ENCODE assay signal across 11 mouse cellular contexts in the genomic region with DNA sequence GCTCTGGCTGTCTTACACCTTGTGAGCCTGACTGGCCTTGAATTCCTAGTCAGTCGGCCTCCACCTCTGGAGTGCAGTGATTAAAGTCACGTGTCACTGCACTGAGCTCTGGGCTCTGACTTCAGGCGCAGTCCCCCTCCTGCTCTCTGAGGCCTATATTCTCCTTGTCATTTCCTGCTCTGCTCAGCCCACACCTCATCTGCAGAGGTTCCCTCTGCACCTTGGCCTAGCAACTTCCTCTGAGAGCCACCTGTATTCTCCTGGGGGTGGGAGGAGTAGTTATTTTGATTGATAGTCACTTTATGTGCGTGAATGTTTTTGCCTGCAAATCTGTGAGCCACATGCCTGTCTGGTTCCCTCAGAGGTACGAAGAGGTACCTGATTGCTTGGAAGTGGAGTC. TPM values are rescaled to one million over a fixed set of nuclear protein-coding genes. Genes with fewer than 3 reads are reported as not detected.
A peak's percentile ranks its signal among the peaks of the same experiment; 100 is the strongest.
DNase-seq lines count a peak whose midpoint lies in the region; ATAC-seq and TF ChIP-seq lines count a peak whose summit lies in the region.
"Had no signal": no experiment of that assay in that cellular context is flagged by ENCODE, and none has a peak within 500 bp of the region (broad histone marks: within the 10 kb centered on the region; RNA-seq: fewer than 3 reads in every experiment).

No protein-coding gene starts in this region.

- H3K27me3 ChIP-seq in heart, embryonic 12.5 days (replicated peaks), result peaks cover 37% of the 10 kb centered on the region
- H3K27me3 ChIP-seq in heart, adult 2 months (ENCODE audit: control insufficient read depth, insufficient read depth, low read length), result no peaks in the 10 kb centered on the region
- no peaks in the 10 kb centered on the region for H3K27me3 ChIP-seq in thymus, adult 2 months (ENCODE audit: control insufficient read depth, insufficient read depth, low read length)
- H3K27me3 ChIP-seq in intestine, postnatal 0 days (replicated peaks; ENCODE audit: control insufficient read depth, insufficient read depth, low read length), result no peaks in the 10 kb centered on the region
- peaks cover 72% of the 10 kb centered on the region for H3K27me3 ChIP-seq in midbrain, embryonic 10.5 days (ENCODE audit: low read depth, poor library complexity, severe bottlenecking)

- no peak for TF ChIP-seq POLR2A in heart, adult 2 months (IDR thresholded peaks at IDR 0.05; ENCODE audit: insufficient read depth, low read depth, low read length)
- no peak for TF ChIP-seq POLR2A in thymus, adult 2 months (IDR thresholded peaks at IDR 0.05; ENCODE audit: control insufficient read depth, extremely low read depth, insufficient read depth, low read length, poor library complexity)

- no peak overlapping the region for H3K4me3 ChIP-seq in heart, embryonic 12.5 days
- H3K4me3 ChIP-seq in heart, adult 2 months, result no peak overlapping the region
- H3K4me3 ChIP-seq in thymus, adult 2 months (ENCODE audit: control insufficient read depth, insufficient read depth, low read length), result no peak overlapping the region
- no peak overlapping the region for H3K4me3 ChIP-seq in intestine, postnatal 0 days (ENCODE audit: low read depth, low read length)
- H3K4me3 ChIP-seq in midbrain, embryonic 10.5 days, result no peak overlapping the region
- H3K4me3 ChIP-seq: forebrain, embryonic 12.5 days; myocyte had no signal

- no peaks in the 10 kb centered on the region for H3K9me3 ChIP-seq in heart, embryonic 12.5 days (replicated peaks)
- no peaks in the 10 kb centered on the region for H3K9me3 ChIP-seq in intestine, postnatal 0 days (ENCODE audit: control insufficient read depth)
- no peaks in the 10 kb centered on the region for H3K9me3 ChIP-seq in midbrain, embryonic 10.5 days (replicated peaks)
- H3K9me3 ChIP-seq: forebrain, embryonic 12.5 days had no signal

- H3K36me3 ChIP-seq in heart, embryonic 12.5 days, result no peaks in the 10 kb centered on the region
- H3K36me3 ChIP-seq in heart, adult 2 months (ENCODE audit: control insufficient read depth, insufficient read depth, low read length), result no peaks in the 10 kb centered on the region
- H3K36me3 ChIP-seq in thymus, adult 2 months (ENCODE audit: control insufficient read depth, insufficient read depth, low read length), result no peaks in the 10 kb centered on the region
- no peaks in the 10 kb centered on the region; the same call in 1 of the 2 replicates for H3K36me3 ChIP-seq in intestine, postnatal 0 days (ENCODE audit: control insufficient read depth, insufficient read depth)
- no peaks in the 10 kb centered on the region for H3K36me3 ChIP-seq in midbrain, embryonic 10.5 days
- H3K36me3 ChIP-seq: forebrain, embryonic 12.5 days had no signal

- no peak for ATAC-seq in heart, embryonic 12.5 days (ENCODE audit: insufficient number of reproducible peaks, low FRiP score)
- peak; percentile 65 for ATAC-seq in intestine, postnatal 0 days

- 0 out of 2 replicates have a peak overlapping the region, but pooled peaks have one; percentile 21 for H3K9ac ChIP-seq in heart, embryonic 12.5 days
- no peak overlapping the region for H3K9ac ChIP-seq in heart, adult 2 months (ENCODE audit: low read depth, low read length)
- no peak overlapping the region for H3K9ac ChIP-seq in intestine, postnatal 0 days (ENCODE audit: low read depth, low read length)
- H3K9ac ChIP-seq: forebrain, embryonic 12.5 days had no signal

- TF ChIP-seq CTCF in heart, adult 2 months (IDR thresholded peaks at IDR 0.05), result no peak
- no peak for TF ChIP-seq CTCF in thymus, adult 2 months (IDR thresholded peaks at IDR 0.05; ENCODE audit: borderline replicate concordance, control insufficient read depth, extremely low read depth, insufficient read depth, low read length, poor library complexity)
- no peak for TF ChIP-seq CTCF in intestine, postnatal 0 days (IDR thresholded peaks at IDR 0.05; ENCODE audit: low read depth)

- intact Hi-C loops in heart, adult 2 months (cut with DNase I), result no loop called here

- no peak for TF ChIP-seq EP300 in heart, adult 2 months (IDR thresholded peaks at IDR 0.05; ENCODE audit: insufficient read depth, low read depth, low read length)

- H3K79me2 ChIP-seq in heart, adult 2 months (replicated peaks; ENCODE audit: control insufficient read depth, insufficient read depth, low read length), result no peaks in the 10 kb centered on the region

- H3K27ac ChIP-seq in heart, embryonic 12.5 days (ENCODE audit: poor library complexity, severe bottlenecking), result peak overlapping the region; percentile 52; the same call in 1 of the 2 replicates
- no peak overlapping the region for H3K27ac ChIP-seq in heart, adult 2 months
- H3K27ac ChIP-seq in thymus, adult 2 months (ENCODE audit: control insufficient read depth, insufficient read depth, low read length), result peak overlapping the region; percentile 22; the same call in 1 of the 2 replicates
- peak overlapping the region; percentile 72 for H3K27ac ChIP-seq in intestine, postnatal 0 days (ENCODE audit: low read depth, low read length)
- H3K27ac ChIP-seq in midbrain, embryonic 10.5 days (replicated peaks), result no peak overlapping the region
- H3K27ac ChIP-seq: forebrain, embryonic 12.5 days had no signal

- H3K4me1 ChIP-seq in heart, embryonic 12.5 days (replicated peaks), result peaks cover 27% of the 10 kb centered on the region
- H3K4me1 ChIP-seq in heart, adult 2 months (ENCODE audit: control insufficient read depth, insufficient read depth, low read length), result peaks cover 8% of the 10 kb centered on the region
- peaks cover 46% of the 10 kb centered on the region for H3K4me1 ChIP-seq in thymus, adult 2 months (replicated peaks; ENCODE audit: control insufficient read depth, insufficient read depth, low read length)
- H3K4me1 ChIP-seq in intestine, postnatal 0 days (replicated peaks; ENCODE audit: control insufficient read depth, insufficient read depth, low read length), result no peaks in the 10 kb centered on the region; the same call in 1 of the 2 replicates
- H3K4me1 ChIP-seq in midbrain, embryonic 10.5 days, result peaks cover 18% of the 10 kb centered on the region

- 31% methylated on average over 5 of the region's 5 CpGs for WGBS in heart, embryonic 12.5 days
- 32% methylated on average over 5 of the region's 5 CpGs for WGBS in heart, adult 2 months
- 4% methylated on average over 5 of the region's 5 CpGs for WGBS in thymus, adult 2 months
- WGBS in intestine, postnatal 0 days, result 22% methylated on average over 5 of the region's 5 CpGs
- WGBS in midbrain, embryonic 10.5 days, result 49% methylated on average over 5 of the region's 5 CpGs

- H3K4me2 ChIP-seq in heart, embryonic 12.5 days, result no peak overlapping the region
- H3K4me2 ChIP-seq in intestine, postnatal 0 days (replicated peaks; ENCODE audit: low read depth), result no peak overlapping the region
- H3K4me2 ChIP-seq: forebrain, embryonic 12.5 days had no signal

- no peak for DNase-seq in heart, adult 2 months
- DNase-seq in thymus, adult 2 months, result no peak
- DNase-seq in thymus, adult 18-20 months, result no peak
- DNase-seq in ovary, adult 18-20 months (ENCODE audit: low spot score), result no peak
- no peak for DNase-seq in midbrain, embryonic 10.5 days (ENCODE audit: low spot score)
- DNase-seq in liver, result no peak

RNA-seq across cellular contexts. Expression of a gene that starts 18.2 kb away (rescaled TPM):
- 0.42 and 0.44 TPM in 2 replicates for polyA plus RNA-seq in heart, embryonic 12.5 days (2016; fragmentation: Nextera tagmentation; extraction: Ambion mirVana)
- under 1 TPM; 0.45 to 0.65 TPM for total RNA-seq in heart, adult 2 months (2021)
- polyA plus RNA-seq in heart, adult 2 months (2012; rRNA removed), result 0.12 and 0.35 TPM in 2 replicates
- polyA plus RNA-seq in thymus, adult 2 months (2012; rRNA removed), result 1.1 and 2.0 TPM in 2 replicates
- polyA plus RNA-seq in intestine, postnatal 0 days (2015; fragmentation: Nextera tagmentation; extraction: Ambion mirVana), result 15.4 and 39.1 TPM in 2 replicates
- polyA plus RNA-seq in midbrain, embryonic 10.5 days (2016; fragmentation: Nextera tagmentation; extraction: Ambion mirVana), result 0.10 TPM in 1 of 2 replicates, not detected in the other
- polyA plus RNA-seq: forebrain, embryonic 12.5 days; liver, adult 2 months had no signal

RNA-seq across cellular contexts. Expression of a gene that starts 22.4 kb away (rescaled TPM):
- 3.1 TPM in 2 replicates for polyA plus RNA-seq in heart, embryonic 12.5 days (2016; fragmentation: Nextera tagmentation; extraction: Ambion mirVana)
- 10 to 100 TPM; 18.0 to 19.6 TPM for total RNA-seq in heart, adult 2 months (2021)
- 23.7 and 24.4 TPM in 2 replicates for polyA plus RNA-seq in heart, adult 2 months (2012; rRNA removed)
- 8.9 and 10.3 TPM in 2 replicates for polyA plus RNA-seq in thymus, adult 2 months (2012; rRNA removed)
- polyA plus RNA-seq in intestine, postnatal 0 days (2015; fragmentation: Nextera tagmentation; extraction: Ambion mirVana), result 1.0 and 1.2 TPM in 2 replicates
- polyA plus RNA-seq in midbrain, embryonic 10.5 days (2016; fragmentation: Nextera tagmentation; extraction: Ambion mirVana), result 0.23 and 0.39 TPM in 2 replicates

RNA-seq across cellular contexts. Expression of a gene that starts 34.9 kb away (rescaled TPM):
- polyA plus RNA-seq in heart, embryonic 12.5 days (2016; fragmentation: Nextera tagmentation; extraction: Ambion mirVana), result 10.1 and 10.7 TPM in 2 replicates
- 10 to 100 TPM in 1 of 2 experiments, 1 to 10 TPM in 1; 6.4 to 11.0 TPM for total RNA-seq in heart, adult 2 months (2021)
- polyA plus RNA-seq in heart, adult 2 months (2012; rRNA removed), result 11.7 and 17.8 TPM in 2 replicates
- polyA plus RNA-seq in thymus, adult 2 months (2012; rRNA removed), result 12.2 and 12.3 TPM in 2 replicates
- polyA plus RNA-seq in intestine, postnatal 0 days (2015; fragmentation: Nextera tagmentation; extraction: Ambion mirVana), result 39.8 and 49.2 TPM in 2 replicates
- polyA plus RNA-seq in midbrain, embryonic 10.5 days (2016; fragmentation: Nextera tagmentation; extraction: Ambion mirVana), result 7.2 and 8.9 TPM in 2 replicates

RNA-seq across cellular contexts. Expression of a gene that starts 46.3 kb away (rescaled TPM):
- 90.7 and 93.9 TPM in 2 replicates for polyA plus RNA-seq in heart, embryonic 12.5 days (2016; fragmentation: Nextera tagmentation; extraction: Ambion mirVana)
- total RNA-seq in heart, adult 2 months (2021), result 100 to 1,000 TPM; 209 to 210 TPM
- 142 and 215 TPM in 2 replicates for polyA plus RNA-seq in heart, adult 2 months (2012; rRNA removed)
- 0.43 and 5.9 TPM in 2 replicates for polyA plus RNA-seq in thymus, adult 2 months (2012; rRNA removed)
- 1.4 and 1.7 TPM in 2 replicates for polyA plus RNA-seq in intestine, postnatal 0 days (2015; fragmentation: Nextera tagmentation; extraction: Ambion mirVana)
- polyA plus RNA-seq in midbrain, embryonic 10.5 days (2016; fragmentation: Nextera tagmentation; extraction: Ambion mirVana), result 0.36 and 0.87 TPM in 2 replicates
- polyA plus RNA-seq: liver, adult 2 months had no signal

Comparison
In these comparisons a context has a peak if more than half of its experiments do, and no peak if none do; other contexts are left out.
1. H3K27ac ChIP-seq: peak in heart, embryonic 12.5 days (single experiment), thymus, adult 2 months (single experiment) and intestine, postnatal 0 days (single experiment); none in heart, adult 2 months (single experiment) and midbrain, embryonic 10.5 days (single experiment).